Mouse (Mus musculus): ENCODE results near the gene Zbed3.

DNA sequence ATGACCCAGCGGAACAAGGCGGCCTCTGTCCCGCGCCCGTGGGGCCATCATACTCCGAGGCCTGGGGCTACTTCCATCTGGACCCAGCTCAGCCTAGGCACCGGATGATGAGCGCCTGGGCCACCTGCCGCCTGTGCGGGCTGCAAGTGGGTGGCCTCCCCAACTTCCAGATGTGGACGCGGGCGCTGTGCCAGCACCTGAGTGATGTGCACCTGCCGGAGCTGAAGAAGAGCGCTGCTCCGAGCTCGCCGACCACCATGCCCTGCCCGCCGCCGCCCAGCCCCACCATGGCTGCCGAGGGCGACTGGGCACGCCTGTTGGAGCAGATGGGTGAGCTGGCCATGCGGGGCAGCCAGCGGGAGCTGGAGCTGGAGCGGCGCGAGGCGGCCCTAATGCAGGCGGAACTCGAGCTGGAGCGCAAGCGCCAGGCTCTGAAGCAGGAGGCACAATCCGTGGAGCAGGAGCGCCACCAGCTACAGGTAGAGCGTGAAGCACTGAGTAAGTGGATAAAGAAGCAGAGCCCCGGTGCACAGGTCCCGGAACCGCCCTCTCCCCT lies 12.8 kb downstream of the Zbed3 start:
- TF ChIP-seq CTCF (IDR thresholded peaks at IDR 0.05; ENCODE audit: insufficient read depth, low read depth, low read length) (no peak), POLR2A (IDR thresholded peaks at IDR 0.05; ENCODE audit: insufficient read depth, low read depth, low read length) (no peak)

Data from olfactory bulb, adult 2 months (tissue).